Mouse (Mus musculus): ENCODE measurements around the gene Slc22a17.

DNA sequence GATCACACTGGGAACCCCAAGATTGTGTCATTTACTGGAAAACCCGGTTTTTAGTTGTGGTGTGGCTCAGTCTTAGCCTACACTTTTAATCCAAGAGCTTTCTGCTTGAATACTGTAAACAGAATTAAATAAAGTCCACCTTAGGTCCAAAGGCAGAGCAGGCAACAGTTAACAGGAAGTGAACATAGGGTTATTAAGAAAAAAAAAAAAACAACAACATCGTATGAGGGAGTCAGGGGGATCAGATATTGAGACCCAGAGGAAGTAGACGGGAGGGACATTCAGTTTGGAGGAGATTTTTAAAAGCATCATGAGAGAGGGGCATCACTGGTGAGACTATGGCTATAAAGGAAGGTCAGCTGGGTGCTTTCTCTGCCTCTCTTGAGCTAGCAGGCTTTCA, 46.7 kb downstream of the Slc22a17 start:
- TF ChIP-seq CTCF (IDR thresholded peaks at IDR 0.05; ENCODE audit: low read depth, low read length), result no peak
- no peak for TF ChIP-seq POLR2A (IDR thresholded peaks at IDR 0.05; ENCODE audit: borderline replicate concordance, low read depth, low read length)
